Mouse (Mus musculus) liver, embryonic 16.5 days (tissue): Measurements from ENCODE around the gene Mcrs1. TPM values are rescaled to one million over a fixed set of nuclear protein-coding genes. Genes with fewer than 3 reads are reported as not detected.

Experiments
- ATAC-seq: fragments of 200-750 bp; cut with Nextera tagmentation; 2 replicates; pipeline ENCODE4 v1.8.0; 2017; ENCODE audit warnings: low read depth, mild to moderate bottlenecking, moderate number of reproducible peaks, moderate library complexity
- H3K27ac ChIP-seq: fragments of 300-500 bp; sonication (generic); 2 replicates; pipeline ENCODE4 v1.5.1; 2014; ENCODE audit warnings: mild to moderate bottlenecking, low read length
- H3K27me3 ChIP-seq: fragments of 300-500 bp; sonication (generic); 2 replicates; pipeline ENCODE4 v1.6.1; 2014; ENCODE audit warnings: low read depth, low read length, mixed read lengths; ENCODE audit not compliant: control insufficient read depth, insufficient read depth
- H3K36me3 ChIP-seq: fragments of 300-500 bp; sonication (generic); 2 replicates; pipeline ENCODE4 v1.6.1; 2014; ENCODE audit warnings: mild to moderate bottlenecking; ENCODE audit not compliant: control insufficient read depth, insufficient read depth
- H3K4me1 ChIP-seq: fragments of 300-500 bp; sonication (generic); 2 replicates; pipeline ENCODE4 v1.6.1; 2014; ENCODE audit warnings: low read depth, low read length, mixed read lengths; ENCODE audit not compliant: control insufficient read depth
- H3K4me2 ChIP-seq: fragments of 300-500 bp; sonication (generic); 2 replicates; pipeline ENCODE4 v1.6.1; 2014; ENCODE audit warnings: low read depth, low read length, mixed read lengths
- H3K4me3 ChIP-seq: fragments of 300-500 bp; sonication (generic); 2 replicates; pipeline ENCODE4 v1.5.1; 2014; ENCODE audit warnings: low read depth, mild to moderate bottlenecking, low read length
- H3K9ac ChIP-seq: fragments of 300-500 bp; sonication (generic); 2 replicates; pipeline ENCODE4 v1.6.1; 2014; ENCODE audit warnings: low read depth, low read length
- H3K9me3 ChIP-seq: fragments of 300-500 bp; sonication (generic); replicated peaks from 2 replicates; pipeline ENCODE4 v1.6.1; 2016; ENCODE audit warnings: low read length; ENCODE audit not compliant: control insufficient read depth
- WGBS: fragments of 180-500 bp; shearing (Covaris S2); extraction: QIAGEN DNeasy Blood & Tissue Kit; methylation state at CpG from one replicate; pipeline ENCODE4 v1.1.7; 2014; ENCODE audit not compliant: insufficient replicate concordance; 5-methylcytosine and 5-hydroxymethylcytosine counted together
- polyA plus RNA-seq: library from polyadenylated mRNA; unstranded; fragments of >200 nt; fragmentation: Nextera tagmentation; extraction: Ambion mirVana; gene quantifications from 2 replicates; pipeline ENCODE4 v1.2.1, GENCODE M21; 2015

Gene Mcrs1
- polyA plus RNA-seq, 1 experiment from 2014 or later: 35.8 TPM

GRCm38 (mm10) chr15:99241249-99241648 lies 10.5 kb downstream of the Mcrs1 start:
- Histone ChIP-seq H3K36me3 (peaks cover 7% of the 10 kb centered on the region), H3K27me3 (no peaks in the 10 kb centered on the region; the same call in none of the 2 replicates), H3K9ac (no peak overlapping the region), H3K27ac (no peak overlapping the region), H3K9me3 (no peaks in the 10 kb centered on the region), H3K4me3 (no peak overlapping the region), H3K4me2 (no peak overlapping the region), H3K4me1 (no peaks in the 10 kb centered on the region)
- ATAC-seq: no peak
- 68% methylated on average over 4 of the region's 4 CpGs for WGBS

DNA sequence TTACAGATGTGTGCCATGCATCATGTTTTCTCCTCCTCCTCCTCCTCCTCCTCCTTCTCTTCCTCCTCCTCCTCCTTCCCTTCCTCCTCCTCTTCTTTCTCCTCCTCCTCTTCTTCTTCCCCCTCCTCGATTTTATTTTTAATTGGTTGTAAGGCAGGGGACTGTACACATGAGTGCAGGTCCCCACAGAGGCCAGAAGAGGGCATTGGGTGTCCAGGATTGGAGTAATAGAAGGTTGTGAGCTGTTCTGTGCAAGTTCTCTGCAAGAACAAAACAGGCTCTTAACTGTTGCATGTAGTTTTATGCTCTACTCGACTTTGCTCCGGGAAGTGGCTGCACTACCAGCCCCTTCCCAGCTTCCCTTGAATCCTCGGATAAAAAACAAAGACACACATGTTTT lies 11.6 kb downstream of the Mcrs1 start:
- Histone ChIP-seq H3K4me3 (no peak overlapping the region), H3K4me1 (no peaks in the 10 kb centered on the region), H3K9me3 (no peaks in the 10 kb centered on the region), H3K4me2 (no peak overlapping the region), H3K27ac (no peak overlapping the region), H3K9ac (no peak overlapping the region), H3K36me3 (peaks cover 7% of the 10 kb centered on the region), H3K27me3 (no peaks in the 10 kb centered on the region; the same call in none of the 2 replicates)
- ATAC-seq: no peak
- WGBS: 59% methylated on average over 4 of the region's 4 CpGs

DNA sequence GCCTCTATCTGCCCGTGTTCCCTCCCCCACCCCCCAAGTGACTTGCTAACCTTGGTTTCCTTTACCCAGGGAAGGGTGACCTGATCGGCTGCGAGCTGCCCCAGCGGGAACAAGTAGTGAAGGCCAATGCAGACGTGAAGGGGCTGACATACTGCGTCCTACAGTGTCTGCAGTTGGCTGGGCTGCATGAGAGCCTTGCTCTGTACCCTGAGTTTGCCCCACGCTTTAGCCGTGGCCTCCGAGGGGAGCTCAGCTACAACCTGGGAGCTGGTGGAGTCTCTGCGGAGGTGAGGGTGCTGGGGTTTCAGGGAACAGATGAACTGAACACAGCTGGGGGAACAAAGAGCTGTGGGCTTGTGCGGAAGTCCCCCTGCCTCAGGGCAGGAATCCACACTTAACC lies 13.8 kb downstream of the Mcrs1 start:
- H3K27me3 ChIP-seq: peaks cover 2% of the 10 kb centered on the region
- 53% methylated on average over 11 of the region's 11 CpGs for WGBS
- H3K9ac ChIP-seq: no peak overlapping the region
- no peak overlapping the region for H3K27ac ChIP-seq
- H3K4me1 ChIP-seq: peaks cover 3% of the 10 kb centered on the region
- H3K9me3 ChIP-seq: no peaks in the 10 kb centered on the region
- ATAC-seq: no peak
- H3K4me2 ChIP-seq: no peak overlapping the region
- no peaks in the 10 kb centered on the region for H3K36me3 ChIP-seq
- H3K4me3 ChIP-seq: no peak overlapping the region

- Histone ChIP-seq H3K4me1 (peaks cover 3% of the 10 kb centered on the region), H3K36me3 (no peaks in the 10 kb centered on the region), H3K27ac (no peak overlapping the region), H3K9ac (no peak overlapping the region), H3K27me3 (peaks cover 12% of the 10 kb centered on the region), H3K4me2 (no peak overlapping the region), H3K9me3 (no peaks in the 10 kb centered on the region), H3K4me3 (no peak overlapping the region)
- ATAC-seq: no peak; the same call in 1 of the 2 replicates
- 42% methylated on average over 12 of the region's 12 CpGs for WGBS
Observed at GRCm38 (mm10) chr15:99234326-99235010, 17.3 kb downstream of the Mcrs1 start.

DNA sequence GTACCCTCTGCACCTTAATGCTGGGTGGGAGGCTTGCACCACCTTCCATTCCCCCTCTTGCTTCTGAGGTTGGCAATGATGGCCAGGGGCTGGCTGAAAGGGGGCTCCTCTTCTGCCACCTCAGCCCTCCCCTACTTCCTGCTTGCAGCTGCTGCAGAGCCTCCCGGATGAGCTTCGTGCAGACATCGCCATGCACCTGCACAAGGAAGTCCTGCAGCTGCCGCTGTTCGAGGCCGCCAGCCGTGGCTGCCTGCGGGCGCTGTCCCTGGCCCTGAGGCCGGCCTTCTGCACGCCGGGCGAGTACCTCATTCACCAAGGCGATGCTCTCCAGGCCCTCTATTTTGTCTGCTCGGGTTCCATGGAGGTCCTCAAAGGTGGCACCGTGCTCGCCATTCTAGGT lies 18.0 kb downstream of the Mcrs1 start:
- H3K36me3 ChIP-seq: no peaks in the 10 kb centered on the region
- no peaks in the 10 kb centered on the region for H3K9me3 ChIP-seq
- WGBS: 33% methylated on average over 17 of the region's 17 CpGs
- no peak overlapping the region for H3K9ac ChIP-seq
- H3K27me3 ChIP-seq: peaks cover 18% of the 10 kb centered on the region
- H3K4me1 ChIP-seq: peaks cover 3% of the 10 kb centered on the region
- no peak for ATAC-seq
- H3K4me2 ChIP-seq: no peak overlapping the region
- no peak overlapping the region for H3K27ac ChIP-seq
- H3K4me3 ChIP-seq: no peak overlapping the region

DNA sequence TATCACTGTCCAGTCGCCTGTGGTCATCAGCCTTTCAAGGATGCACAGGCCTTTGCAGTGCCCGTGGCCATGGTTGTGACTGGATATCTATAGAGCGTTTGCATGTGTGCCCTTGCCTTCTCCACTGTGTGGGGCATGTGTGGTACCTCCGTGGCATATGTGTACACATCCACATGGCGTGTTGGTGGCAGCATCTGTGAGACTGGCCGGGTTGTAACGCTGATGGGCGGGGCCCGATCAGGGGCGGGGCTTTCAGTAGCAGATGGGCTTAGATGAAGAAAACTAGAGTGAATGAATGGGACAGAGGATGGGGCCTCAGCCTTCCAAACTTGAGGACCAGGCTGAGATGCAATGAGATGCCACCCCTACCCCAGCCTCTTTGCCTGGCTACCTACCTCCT lies 19.8 kb downstream of the Mcrs1 start:
- Histone ChIP-seq H3K27me3 (peaks cover 35% of the 10 kb centered on the region), H3K9me3 (no peaks in the 10 kb centered on the region), H3K36me3 (no peaks in the 10 kb centered on the region), H3K27ac (no peak overlapping the region), H3K4me2 (no peak overlapping the region), H3K9ac (no peak overlapping the region), H3K4me1 (peaks cover 3% of the 10 kb centered on the region), H3K4me3 (no peak overlapping the region)
- 50% methylated on average over 10 of the region's 10 CpGs for WGBS
- no peak for ATAC-seq

DNA sequence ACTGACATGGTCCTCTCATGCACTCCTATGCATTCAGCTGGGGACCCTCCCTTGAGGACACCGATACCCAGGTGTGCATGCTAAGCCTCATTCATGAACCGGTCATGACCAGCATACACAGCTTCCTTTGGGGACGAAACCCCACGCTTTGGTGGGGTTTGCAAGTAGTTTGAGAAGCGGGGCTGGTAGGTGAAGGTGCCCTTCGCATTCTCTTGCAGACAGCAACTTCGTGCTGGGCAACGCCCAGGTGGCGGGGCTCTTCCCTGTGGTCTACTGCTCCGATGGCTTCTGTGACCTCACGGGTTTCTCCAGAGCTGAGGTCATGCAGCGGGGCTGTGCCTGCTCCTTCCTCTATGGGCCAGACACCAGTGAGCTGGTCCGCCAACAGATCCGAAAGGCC lies 25.7 kb downstream of the Mcrs1 start:
- Histone ChIP-seq H3K4me2 (no peak overlapping the region), H3K36me3 (no peaks in the 10 kb centered on the region), H3K27ac (no peak overlapping the region), H3K27me3 (peaks cover 91% of the 10 kb centered on the region), H3K4me1 (peaks cover 2% of the 10 kb centered on the region; the same call in 1 of the 2 replicates), H3K9ac (no peak overlapping the region), H3K9me3 (no peaks in the 10 kb centered on the region), H3K4me3 (no peak overlapping the region)
- no peak for ATAC-seq
- 20% methylated on average over 14 of the region's 14 CpGs for WGBS

DNA sequence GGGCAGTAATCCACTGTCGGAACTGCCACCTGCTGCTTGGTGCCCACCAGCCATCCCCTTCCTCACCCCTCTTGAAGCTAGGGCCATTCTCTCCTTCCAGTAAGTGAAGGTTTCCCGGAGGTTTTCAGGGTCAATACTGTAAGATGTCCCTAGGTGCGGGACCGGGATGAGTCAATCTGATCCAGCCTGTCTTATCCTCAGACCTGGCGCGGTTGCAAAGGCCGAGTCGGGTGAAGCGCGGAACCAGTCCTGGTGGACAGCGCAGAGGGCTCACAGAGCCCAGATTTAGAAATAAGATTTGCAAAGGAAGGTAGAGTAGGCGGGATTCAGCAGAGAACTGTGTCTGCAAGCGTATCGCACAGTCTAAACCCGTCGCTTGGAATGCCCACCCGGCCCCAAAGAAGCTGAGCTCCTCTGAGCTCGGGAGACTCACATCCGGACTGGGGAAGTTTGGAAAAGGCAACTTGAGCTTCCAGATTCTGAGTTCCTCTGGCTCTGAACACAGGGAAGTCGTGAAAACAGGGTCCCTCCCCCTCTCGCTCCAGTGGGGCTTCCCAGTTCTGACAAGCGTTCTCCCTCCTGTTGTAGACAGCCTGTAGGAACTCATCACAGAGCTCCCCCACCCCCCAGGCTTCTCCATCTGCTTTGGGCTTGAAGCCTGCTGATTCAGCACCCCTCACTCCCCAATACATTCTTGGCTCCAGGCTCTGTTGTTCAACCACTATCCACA lies 26.5 kb downstream of the Mcrs1 start:
- peaks cover 95% of the 10 kb centered on the region for H3K27me3 ChIP-seq
- H3K4me1 ChIP-seq: peaks cover 2% of the 10 kb centered on the region; the same call in 1 of the 2 replicates
- ATAC-seq: no peak
- H3K4me2 ChIP-seq: no peak overlapping the region; the same call in 1 of the 2 replicates
- no peak overlapping the region for H3K27ac ChIP-seq
- WGBS: 2% methylated on average over 22 of the region's 22 CpGs
- H3K4me3 ChIP-seq: no peak overlapping the region
- H3K36me3 ChIP-seq: no peaks in the 10 kb centered on the region
- no peak overlapping the region for H3K9ac ChIP-seq
- H3K9me3 ChIP-seq: no peaks in the 10 kb centered on the region
